Mouse (Mus musculus) heart, embryonic 12.5 days (tissue): ENCODE data around the gene Usp5. TPM values are rescaled to one million over a fixed set of nuclear protein-coding genes. Genes with fewer than 3 reads are reported as not detected.

Experiments
- ATAC-seq: fragments of 200-750 bp; cut with Nextera tagmentation; 2 replicates; pipeline ENCODE4 v1.8.0; 2017; ENCODE audit warnings: moderate TSS enrichment, moderate library complexity; ENCODE audit not compliant: insufficient number of reproducible peaks, low FRiP score
- H3K27ac ChIP-seq: fragments of 300-500 bp; sonication (generic); 2 replicates; pipeline ENCODE4 v1.5.1; 2016; ENCODE audit warnings: mild to moderate bottlenecking, moderate library complexity; ENCODE audit not compliant: poor library complexity, severe bottlenecking
- H3K27me3 ChIP-seq: fragments of 300-500 bp; sonication (generic); replicated peaks from 2 replicates; pipeline ENCODE4 v1.6.1; 2016; ENCODE audit warnings: mild to moderate bottlenecking, moderate library complexity
- H3K36me3 ChIP-seq: fragments of 300-500 bp; sonication (generic); 2 replicates; pipeline ENCODE4 v1.6.1; 2016; ENCODE audit warnings: mild to moderate bottlenecking, moderate library complexity
- H3K4me1 ChIP-seq: fragments of 300-500 bp; sonication (generic); replicated peaks from 2 replicates; pipeline ENCODE4 v1.6.1; 2016; ENCODE audit warnings: mild to moderate bottlenecking
- H3K4me2 ChIP-seq: fragments of 300-500 bp; sonication (generic); 2 replicates; pipeline ENCODE4 v1.6.1; 2016; ENCODE audit warnings: mild to moderate bottlenecking, moderate library complexity
- H3K4me3 ChIP-seq: fragments of 300-500 bp; sonication (generic); 2 replicates; pipeline ENCODE4 v1.5.1; 2016; ENCODE audit warnings: mild to moderate bottlenecking
- H3K9ac ChIP-seq: fragments of 300-500 bp; sonication (generic); 2 replicates; pipeline ENCODE4 v1.6.1; 2016; ENCODE audit warnings: mild to moderate bottlenecking, moderate library complexity
- H3K9me3 ChIP-seq: fragments of 300-500 bp; sonication (generic); replicated peaks from 2 replicates; pipeline ENCODE4 v1.6.1; 2016; ENCODE audit warnings: mild to moderate bottlenecking, moderate library complexity
- WGBS: fragments of 180-500 bp; shearing (Covaris S2); methylation state at CpG from one replicate; pipeline ENCODE4 v1.1.7; 2016; 5-methylcytosine and 5-hydroxymethylcytosine counted together
- polyA plus RNA-seq: library from polyadenylated mRNA; unstranded; fragments of >200 nt; fragmentation: Nextera tagmentation; extraction: Ambion mirVana; gene quantifications from 2 replicates; pipeline ENCODE4 v1.2.1, GENCODE M21; 2016

The Usp5 gene
- polyA plus RNA-seq, result 119 and 121 TPM in 2 replicates

DNA sequence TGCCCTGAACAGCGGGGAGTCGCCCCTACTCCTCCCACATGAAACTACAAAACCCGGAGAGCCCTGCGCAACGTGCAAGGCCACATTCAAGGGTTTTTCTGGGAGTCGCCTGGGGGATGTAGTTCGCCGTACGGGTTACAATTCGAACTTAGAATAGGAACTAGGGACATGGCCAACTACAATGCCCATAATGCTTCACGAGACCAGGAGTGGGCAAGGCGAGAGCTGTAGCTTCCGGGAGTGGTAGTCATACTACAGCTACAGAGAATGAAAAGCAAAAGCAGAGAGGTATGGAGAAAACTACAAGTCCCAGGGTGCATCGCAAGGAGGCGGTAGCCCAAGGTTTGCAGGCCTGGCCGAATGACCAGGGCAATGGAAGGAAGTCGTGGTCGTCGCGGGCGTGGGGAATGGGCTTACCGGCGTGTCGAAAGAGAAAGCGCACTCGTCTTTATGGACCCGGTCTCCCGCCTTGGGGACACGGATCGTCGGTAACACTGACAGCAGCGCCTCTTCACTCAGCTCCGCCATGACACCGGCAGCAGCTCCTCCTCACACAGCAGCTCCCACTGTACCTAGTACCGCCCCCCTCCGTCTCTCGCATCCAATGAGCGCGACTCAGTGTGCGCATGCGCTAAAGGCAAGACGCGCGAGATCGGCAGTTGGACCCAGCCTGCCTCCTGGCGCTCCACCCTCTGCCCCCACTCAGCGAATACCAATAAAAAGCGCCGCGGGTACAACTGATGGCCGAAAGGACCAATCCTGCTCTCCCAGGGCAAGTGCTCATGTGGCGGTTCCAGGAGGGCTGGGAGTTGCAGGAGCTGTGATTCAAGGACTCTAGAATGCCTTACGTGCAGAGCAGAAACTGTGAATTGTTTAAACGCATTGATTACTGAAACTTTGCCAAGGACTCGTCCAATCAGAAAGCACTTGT is at the start of gene Usp5, which contains the start of gene Cdca3:
Gene Usp5 (minus strand): TSS at position 617 of the 931 bp plus-strand sequence.
Gene Cdca3 (plus strand): TSS at position 680 of the 931 bp plus-strand sequence.
- H3K4me1 ChIP-seq, result peaks cover 19% of the 10 kb centered on the region
- H3K9ac ChIP-seq, result peak within 1 kb of the TSS; percentile 79
- WGBS, result under 1% methylated on average over 55 of the region's 55 CpGs
- H3K36me3 ChIP-seq, result peaks cover 47% of the 10 kb centered on the region
- peak within 1 kb of the TSS; percentile 68 for H3K4me3 ChIP-seq
- peak within 1 kb of the TSS; percentile 94 for H3K4me2 ChIP-seq
- no peaks in the 10 kb centered on the region for H3K9me3 ChIP-seq
- peak within 1 kb of the TSS; percentile 85 for H3K27ac ChIP-seq
- no peaks in the 10 kb centered on the region for H3K27me3 ChIP-seq
- ATAC-seq, result peak; percentile 96

DNA sequence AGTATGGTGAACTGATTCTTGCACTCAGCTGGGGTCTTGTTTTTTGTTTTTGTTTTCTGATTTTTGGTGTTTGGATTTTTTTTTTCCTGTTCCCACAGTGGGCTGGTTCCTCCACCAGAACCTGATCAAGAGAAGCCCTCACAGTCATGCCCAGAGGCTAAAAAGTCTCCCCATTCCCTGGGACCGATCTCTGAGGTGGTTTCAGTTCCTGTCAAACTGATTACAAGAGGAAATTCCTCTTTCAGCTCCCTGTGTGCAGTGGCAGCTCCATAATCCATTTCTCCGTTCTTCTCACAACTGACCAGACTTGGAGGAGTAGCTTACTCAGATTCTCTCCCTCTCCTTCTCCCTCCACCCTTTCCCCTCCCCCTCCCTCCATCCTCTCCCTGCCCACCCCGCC is 45.1 kb upstream of the Usp5 start:
- Histone ChIP-seq H3K4me1 (no peaks in the 10 kb centered on the region), H3K27me3 (no peaks in the 10 kb centered on the region), H3K36me3 (no peaks in the 10 kb centered on the region), H3K4me3 (no peak overlapping the region), H3K4me2 (no peak overlapping the region), H3K27ac (no peak overlapping the region), H3K9ac (no peak overlapping the region), H3K9me3 (no peaks in the 10 kb centered on the region)
- ATAC-seq, result no peak
- WGBS, result 25% methylated on average over 3 of the region's 3 CpGs

DNA sequence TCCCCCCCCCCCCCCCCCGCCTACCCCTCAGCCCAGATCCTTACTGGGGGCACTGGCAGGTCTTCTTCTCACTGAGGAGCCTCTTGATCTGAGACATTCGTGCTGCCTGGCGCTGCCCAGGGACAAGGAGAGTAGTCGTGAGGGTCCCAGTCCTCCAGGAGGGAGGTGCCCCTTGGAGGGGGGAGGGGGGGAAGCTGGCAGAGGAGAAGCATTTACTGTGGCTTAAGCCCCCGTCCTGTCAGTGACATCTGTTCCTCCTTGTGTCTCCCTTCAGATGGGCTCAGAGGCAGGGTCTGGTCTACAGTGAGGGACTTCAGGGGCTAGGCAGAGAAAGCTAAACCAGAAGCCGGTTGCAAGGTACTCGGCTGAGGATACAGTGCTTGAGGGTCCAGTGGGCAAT is 37.3 kb upstream of the Usp5 start:
- H3K4me1 ChIP-seq, result peaks cover 20% of the 10 kb centered on the region
- H3K36me3 ChIP-seq, result no peaks in the 10 kb centered on the region
- H3K9ac ChIP-seq, result no peak overlapping the region
- H3K9me3 ChIP-seq, result no peaks in the 10 kb centered on the region
- no peak overlapping the region for H3K27ac ChIP-seq
- H3K4me3 ChIP-seq, result no peak overlapping the region
- peaks cover 43% of the 10 kb centered on the region for H3K27me3 ChIP-seq
- no peak overlapping the region for H3K4me2 ChIP-seq
- no peak for ATAC-seq
- WGBS, result 58% methylated on average over 6 of the region's 7 CpGs

DNA sequence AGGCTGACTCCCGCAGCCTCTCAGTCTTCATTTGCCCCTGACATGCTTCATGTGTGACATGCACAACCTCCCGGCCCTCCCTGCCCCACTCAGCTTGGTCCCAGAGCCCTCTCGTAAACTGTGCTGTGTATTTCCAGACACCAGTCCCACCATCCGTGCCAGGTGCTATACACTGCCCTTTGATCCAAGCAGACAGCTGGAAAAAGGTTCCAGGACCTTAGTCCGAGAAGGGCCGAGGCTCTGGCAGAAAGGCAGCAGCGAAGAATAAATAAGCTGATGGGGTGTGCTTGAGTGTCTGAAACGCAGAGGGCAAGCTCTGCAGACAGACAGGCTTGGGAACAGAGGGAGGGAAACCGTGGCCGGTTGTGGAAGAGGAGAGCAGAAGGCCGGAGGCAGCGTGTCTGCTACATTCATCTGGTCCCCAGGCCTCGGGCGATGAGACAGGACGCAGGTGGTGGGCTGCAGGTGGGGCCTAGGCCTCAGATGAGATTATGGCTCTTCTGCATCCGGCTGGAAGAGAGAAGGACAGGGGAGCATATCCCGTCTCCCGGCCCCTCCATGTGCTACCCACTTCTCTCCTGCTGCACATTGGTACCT is 36.6 kb upstream of the Usp5 start:
- H3K27ac ChIP-seq, result no peak overlapping the region
- H3K9me3 ChIP-seq, result no peaks in the 10 kb centered on the region
- peaks cover 22% of the 10 kb centered on the region for H3K4me1 ChIP-seq
- 0 out of 2 replicates have a peak overlapping the region, but pooled peaks have one; percentile 1 for H3K9ac ChIP-seq
- 64% methylated on average over 18 of the region's 18 CpGs for WGBS
- ATAC-seq, result no peak
- H3K36me3 ChIP-seq, result no peaks in the 10 kb centered on the region
- no peak overlapping the region for H3K4me2 ChIP-seq
- H3K27me3 ChIP-seq, result peaks cover 50% of the 10 kb centered on the region
- no peak overlapping the region for H3K4me3 ChIP-seq

DNA sequence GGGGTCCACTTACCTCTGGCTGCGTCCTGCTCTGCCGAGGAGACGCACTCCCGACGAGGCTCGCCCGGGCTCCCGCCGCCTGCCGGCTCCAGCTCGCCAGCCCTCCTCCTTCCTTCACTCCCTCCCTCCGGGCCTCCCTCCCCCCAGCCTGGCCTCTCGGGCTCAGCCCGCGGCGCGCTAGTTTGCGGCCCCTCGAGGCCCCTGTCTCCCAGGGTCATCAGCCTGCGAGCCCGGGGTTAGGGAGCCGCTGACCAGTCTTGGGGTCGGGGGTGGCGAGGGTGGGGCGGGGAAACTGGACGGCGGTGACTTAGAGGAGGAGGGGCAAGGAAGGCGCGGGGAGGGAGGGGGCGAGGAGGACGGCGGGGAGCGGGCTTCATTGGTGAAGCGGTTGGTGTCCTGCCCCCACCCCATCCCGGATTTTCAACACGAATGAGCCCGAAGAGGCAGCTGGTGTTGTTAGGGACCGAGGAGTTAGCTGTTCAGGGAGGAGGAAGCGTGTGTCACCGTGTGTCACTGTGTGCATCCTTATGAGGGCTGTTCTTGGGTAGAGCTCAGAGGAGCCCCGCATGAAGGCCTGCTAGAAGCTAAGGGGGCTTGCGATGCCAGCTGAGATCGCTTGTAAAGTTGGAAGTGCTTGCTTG is 34.5 kb upstream of the Usp5 start, which contains the start of gene Gpr162:
Gene Gpr162 (minus strand): TSS at position 326 of the 641 bp plus-strand sequence.
- Histone ChIP-seq H3K27ac (no peak within 1 kb of the TSS), H3K9me3 (no peaks in the 10 kb centered on the region), H3K4me3 (peak within 1 kb of the TSS; percentile 56), H3K4me2 (peak within 1 kb of the TSS; percentile 95), H3K4me1 (peaks cover 27% of the 10 kb centered on the region), H3K27me3 (peaks cover 60% of the 10 kb centered on the region), H3K9ac (peak within 1 kb of the TSS; percentile 76), H3K36me3 (no peaks in the 10 kb centered on the region)
- under 1% methylated on average over 35 of the region's 43 CpGs for WGBS
- ATAC-seq, result peak; percentile 60

DNA sequence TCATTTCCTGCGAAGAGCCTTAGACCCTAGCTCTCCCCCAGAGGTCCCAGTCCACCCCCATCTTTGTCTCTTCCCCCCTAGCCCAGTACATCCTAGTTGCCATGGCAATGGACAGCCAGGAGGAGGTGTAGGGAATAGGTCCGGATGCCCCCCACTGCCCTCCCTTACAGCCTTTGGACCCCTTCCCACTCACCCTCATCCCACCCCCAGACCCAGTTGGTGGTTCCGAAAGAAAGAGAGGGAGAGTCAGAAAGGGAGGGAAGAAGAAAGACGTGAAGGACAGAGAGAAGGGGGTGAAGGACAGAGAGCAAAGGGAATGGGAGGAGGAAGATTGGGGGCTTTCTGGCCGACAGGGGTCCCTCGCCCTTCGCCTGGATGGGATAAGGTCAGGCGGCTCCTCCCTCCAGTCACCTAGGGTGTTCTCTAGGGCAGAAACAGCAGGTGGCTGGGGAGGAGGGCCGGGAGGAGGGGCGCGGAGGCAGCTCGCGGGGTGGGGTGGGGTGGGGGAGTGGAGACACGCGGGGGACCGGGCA is 33.9 kb upstream of the Usp5 start:
- H3K27me3 ChIP-seq, result peaks cover 66% of the 10 kb centered on the region
- H3K27ac ChIP-seq, result no peak overlapping the region
- peaks cover 32% of the 10 kb centered on the region for H3K4me1 ChIP-seq

DNA sequence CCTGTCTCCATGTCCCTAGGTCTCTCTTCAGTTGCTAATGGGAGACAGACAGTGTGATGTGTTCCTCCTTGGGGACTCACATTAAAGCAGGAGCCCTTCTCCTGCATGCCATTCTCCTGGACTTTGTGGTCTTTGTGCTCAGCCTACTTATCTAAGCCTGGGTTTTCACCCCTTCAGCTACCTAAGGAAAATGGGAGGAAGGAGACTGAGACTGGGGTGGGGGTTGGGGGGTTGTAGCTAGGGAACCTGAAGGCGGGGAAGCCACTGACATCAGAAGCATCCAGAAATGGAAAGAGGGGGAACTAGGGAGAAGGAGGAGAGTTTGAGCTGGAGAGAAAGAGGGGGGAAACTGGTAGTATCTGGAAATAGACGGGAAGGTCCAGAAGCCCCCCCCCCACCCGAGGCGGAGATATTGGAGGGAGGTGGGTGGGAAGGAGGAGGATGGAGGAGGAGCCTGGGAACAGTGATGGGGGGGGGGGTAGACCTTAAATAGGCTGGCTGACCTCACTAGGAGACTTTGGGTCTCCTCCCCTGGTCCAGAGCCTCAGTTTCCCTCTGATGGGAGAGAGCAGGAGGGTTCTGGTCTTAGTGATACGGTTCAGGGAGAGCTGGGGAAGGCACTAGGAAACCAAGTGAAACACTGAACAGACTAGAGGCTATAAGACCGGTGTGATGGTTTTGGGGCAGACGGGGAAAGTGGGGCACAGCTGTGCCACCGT is 33.3 kb upstream of the Usp5 start:
- H3K4me1 ChIP-seq, result peaks cover 34% of the 10 kb centered on the region
- ATAC-seq, result no peak
- H3K9ac ChIP-seq, result peak overlapping the region; percentile 76
- WGBS, result 17% methylated on average over 8 of the region's 8 CpGs
- H3K36me3 ChIP-seq, result no peaks in the 10 kb centered on the region
- H3K27me3 ChIP-seq, result peaks cover 68% of the 10 kb centered on the region
- no peaks in the 10 kb centered on the region for H3K9me3 ChIP-seq
- no peak overlapping the region for H3K27ac ChIP-seq
- peak overlapping the region; percentile 56 for H3K4me3 ChIP-seq
- peak overlapping the region; percentile 95 for H3K4me2 ChIP-seq

More for the DNA sequence above, 33.9 kb upstream of the Usp5 start:
- WGBS, result 2% methylated on average over 12 of the region's 16 CpGs
- Histone ChIP-seq H3K36me3 (no peaks in the 10 kb centered on the region), H3K9ac (peak overlapping the region; percentile 76), H3K4me3 (peak overlapping the region; percentile 56), H3K4me2 (peak overlapping the region; percentile 95), H3K9me3 (no peaks in the 10 kb centered on the region)
- no peak for ATAC-seq

DNA sequence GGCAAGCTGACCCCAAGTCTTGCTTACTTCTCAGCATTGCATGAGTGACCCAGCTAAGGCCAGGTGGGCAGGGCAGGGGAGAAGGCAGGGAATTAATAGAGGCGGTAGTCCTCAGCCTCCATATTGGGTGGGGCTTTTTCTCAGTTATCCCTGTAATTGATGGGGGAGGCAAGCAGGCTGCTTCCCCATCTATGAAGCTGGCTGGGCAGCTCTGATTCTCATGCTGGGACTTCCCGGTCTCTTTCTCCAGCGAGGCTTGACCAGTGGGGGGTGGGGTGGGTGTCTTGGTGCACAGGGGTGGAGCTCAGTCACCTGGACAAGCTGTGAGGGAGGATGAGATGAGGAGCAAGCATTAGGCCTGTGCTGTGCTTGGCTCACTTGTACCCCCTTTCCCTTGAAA is 32.5 kb upstream of the Usp5 start:
- H3K4me2 ChIP-seq, result no peak overlapping the region
- H3K4me3 ChIP-seq, result no peak overlapping the region
- H3K36me3 ChIP-seq, result no peaks in the 10 kb centered on the region
- no peaks in the 10 kb centered on the region for H3K9me3 ChIP-seq
- peaks cover 37% of the 10 kb centered on the region for H3K4me1 ChIP-seq
- no peak overlapping the region for H3K27ac ChIP-seq
- H3K27me3 ChIP-seq, result peaks cover 62% of the 10 kb centered on the region
- WGBS, result 44% methylated on average over 3 of the region's 3 CpGs
- ATAC-seq, result no peak
- H3K9ac ChIP-seq, result no peak overlapping the region

DNA sequence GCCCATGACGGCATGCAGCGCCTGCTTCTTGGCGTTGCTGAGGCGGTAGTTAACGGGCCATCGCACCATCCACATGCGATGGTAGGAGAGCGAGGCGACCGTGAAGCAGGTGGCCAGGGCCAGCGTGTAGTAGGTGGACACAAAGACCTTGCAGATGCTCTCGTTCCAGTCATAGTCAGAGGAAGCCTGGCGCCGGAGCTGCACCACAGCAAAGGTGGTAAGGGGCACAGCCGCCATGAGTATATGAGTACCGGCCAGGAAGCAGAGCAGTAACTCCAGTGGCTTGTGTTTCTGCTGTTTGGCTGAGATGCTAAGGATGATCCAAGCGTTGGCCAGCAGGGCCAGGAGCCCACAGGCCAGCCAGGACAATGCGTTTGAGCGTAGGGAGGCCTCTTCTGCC is 32.0 kb upstream of the Usp5 start:
- Histone ChIP-seq H3K27ac (no peak overlapping the region), H3K27me3 (peaks cover 56% of the 10 kb centered on the region), H3K36me3 (no peaks in the 10 kb centered on the region), H3K9me3 (no peaks in the 10 kb centered on the region), H3K4me3 (no peak overlapping the region), H3K9ac (no peak overlapping the region), H3K4me1 (peaks cover 42% of the 10 kb centered on the region), H3K4me2 (no peak overlapping the region)
- no peak for ATAC-seq
- WGBS, result 79% methylated on average over 19 of the region's 19 CpGs

DNA sequence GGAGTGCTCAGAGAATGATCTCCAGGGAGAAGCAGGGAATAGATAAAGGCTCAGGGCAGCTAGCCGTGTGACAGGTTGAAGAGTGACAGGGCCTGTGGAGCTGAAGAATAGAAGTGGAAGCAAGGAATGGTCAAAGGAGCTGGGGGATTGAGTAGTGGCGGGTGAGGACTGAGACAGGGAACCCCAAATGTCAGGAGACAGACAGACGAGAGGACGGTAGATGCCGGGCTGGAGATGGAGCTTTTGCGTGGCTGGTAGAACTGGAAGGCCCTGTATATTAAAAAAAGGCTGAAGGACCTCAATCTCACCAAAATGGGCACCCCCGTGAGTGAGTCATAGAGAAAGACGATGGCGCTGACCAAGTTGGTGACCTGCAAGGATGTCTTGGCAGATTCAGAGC is 31.2 kb upstream of the Usp5 start:
- H3K4me2 ChIP-seq, result no peak overlapping the region
- H3K27me3 ChIP-seq, result peaks cover 52% of the 10 kb centered on the region
- H3K27ac ChIP-seq, result no peak overlapping the region
- H3K36me3 ChIP-seq, result no peaks in the 10 kb centered on the region
- H3K9ac ChIP-seq, result no peak overlapping the region
- no peak overlapping the region for H3K4me3 ChIP-seq
- 66% methylated on average over 9 of the region's 9 CpGs for WGBS
- no peak for ATAC-seq
- peaks cover 49% of the 10 kb centered on the region for H3K4me1 ChIP-seq
- no peaks in the 10 kb centered on the region for H3K9me3 ChIP-seq
